Mouse (Mus musculus) left cerebral cortex, adult 11 months (tissue): ENCODE measurements around the gene Krt20.

ENCODE experiments used
- DNase-seq: peaks from one replicate; pipeline ENCODE4 v3.0.0; 2022; ENCODE audit warnings: low spot score

The Krt20 gene

DNA sequence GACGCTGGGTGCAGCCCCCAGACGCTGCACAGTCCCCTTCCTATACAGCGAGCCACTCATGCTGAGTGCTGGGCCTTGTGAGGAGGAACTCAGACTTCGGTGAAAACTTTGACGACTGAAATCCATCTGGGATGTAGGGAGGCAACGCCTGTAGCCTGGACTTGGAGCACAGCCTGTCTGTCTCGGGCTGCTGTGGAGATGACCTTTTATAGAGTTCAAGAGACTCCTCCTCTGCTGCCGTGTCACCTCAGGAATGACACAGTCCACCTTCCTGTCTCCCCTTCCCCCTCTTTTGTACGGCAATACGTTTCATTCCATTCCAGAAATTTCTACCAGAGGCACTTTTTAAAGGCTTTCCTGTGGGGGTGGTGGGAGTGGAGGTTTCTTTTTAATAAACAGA, at the start of gene Krt20:
Gene Krt20 (minus strand): TSS at position 179 of the 400 bp plus-strand sequence.
- DNase-seq: no peak

DNA sequence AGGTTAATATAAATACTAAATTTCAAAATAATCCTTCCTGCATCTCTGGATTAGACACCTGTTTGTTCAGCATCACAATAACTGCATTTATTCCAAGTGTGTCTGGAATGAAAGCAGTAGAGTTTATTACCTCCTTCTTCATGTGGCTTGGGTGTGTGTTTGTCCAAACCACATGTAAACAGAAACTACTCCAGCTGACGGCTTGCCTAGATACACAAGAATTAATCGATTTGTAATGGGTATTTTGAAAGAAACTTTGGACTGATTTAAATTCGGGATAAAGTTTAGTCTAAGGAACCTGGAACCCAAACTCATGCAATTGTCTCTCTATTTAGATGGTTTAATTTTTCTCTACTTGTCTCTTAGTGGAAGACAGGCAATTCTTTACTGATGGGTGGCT, 37.0 kb upstream of the Krt20 start:
- DNase-seq: no peak

DNA sequence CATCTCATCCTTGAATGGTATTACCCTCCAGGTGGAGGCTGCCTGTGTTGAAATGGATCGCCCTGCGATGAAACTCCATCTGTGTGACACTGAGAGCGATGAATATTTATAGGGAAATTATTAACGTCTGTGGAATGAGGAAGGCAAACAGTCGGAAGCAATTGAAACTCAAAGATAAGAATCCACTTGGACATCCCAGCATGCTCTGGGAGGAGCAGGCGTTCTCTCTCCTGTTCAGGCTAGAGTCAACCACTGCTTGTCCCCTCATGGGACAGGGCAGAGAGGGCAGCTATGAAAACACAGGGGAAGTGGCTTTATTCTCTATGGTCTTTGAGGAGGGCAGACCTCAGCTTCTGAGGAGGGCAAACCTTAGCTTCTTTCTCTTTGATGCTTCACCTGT, 35.5 kb upstream of the Krt20 start:
- DNase-seq: no peak

DNA sequence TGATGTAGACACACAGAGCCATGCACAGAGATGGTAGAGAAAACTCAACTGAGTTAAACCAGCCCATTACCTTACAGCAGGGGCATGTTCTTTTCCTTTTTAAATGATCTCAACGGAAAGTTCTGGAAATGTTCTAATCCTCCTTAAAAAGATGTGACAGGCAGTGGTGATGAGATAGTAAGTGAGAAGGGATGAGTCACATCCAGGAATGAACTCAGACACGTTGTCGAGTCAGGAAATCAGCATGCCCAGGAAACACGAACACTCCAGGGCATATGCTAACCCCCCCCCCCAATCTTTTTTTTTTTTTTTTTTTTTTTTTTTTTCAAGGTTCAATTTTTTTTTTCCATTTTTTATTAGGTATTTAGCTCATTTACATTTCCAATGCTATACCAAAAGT, 34.5 kb upstream of the Krt20 start:
- no peak for DNase-seq

DNA sequence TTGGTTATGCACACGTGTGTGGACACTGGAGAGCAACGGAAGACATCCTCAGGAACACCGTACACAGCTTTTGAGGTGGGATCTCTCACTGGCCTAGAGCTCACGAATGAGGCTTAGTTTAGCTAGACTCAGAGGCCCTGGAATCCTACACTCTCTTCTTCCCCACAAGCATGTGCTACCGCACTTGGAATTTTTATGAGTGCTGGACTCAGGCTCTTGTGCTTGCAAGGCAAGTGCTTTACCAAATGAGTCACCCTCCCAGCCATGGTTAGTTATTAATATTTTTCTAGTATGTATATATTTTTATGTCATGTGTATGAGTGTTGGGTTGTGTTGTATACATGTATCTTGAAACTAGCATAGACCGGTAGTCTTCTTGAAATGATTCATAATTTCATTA, 34.0 kb upstream of the Krt20 start:
- no peak for DNase-seq

DNA sequence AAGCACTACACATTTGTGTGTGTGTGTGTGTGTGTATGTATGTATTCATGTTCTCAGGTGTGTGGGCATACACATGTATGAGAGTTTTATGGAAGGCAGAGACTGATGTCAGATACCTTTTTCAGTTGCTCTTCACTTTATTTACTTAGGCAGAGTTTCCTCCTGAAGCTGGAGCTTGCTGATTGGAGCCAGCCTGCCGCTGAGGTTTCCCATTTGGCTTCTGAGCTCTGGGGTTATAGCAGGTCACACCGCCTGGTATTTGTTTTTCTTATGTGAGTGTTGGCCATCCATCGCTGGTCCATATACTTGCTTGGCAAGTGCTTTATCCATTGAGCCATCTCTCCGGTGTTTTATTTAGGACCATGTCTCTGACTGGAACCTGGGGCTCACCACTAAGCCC, 31.3 kb upstream of the Krt20 start:
- DNase-seq: no peak

DNA sequence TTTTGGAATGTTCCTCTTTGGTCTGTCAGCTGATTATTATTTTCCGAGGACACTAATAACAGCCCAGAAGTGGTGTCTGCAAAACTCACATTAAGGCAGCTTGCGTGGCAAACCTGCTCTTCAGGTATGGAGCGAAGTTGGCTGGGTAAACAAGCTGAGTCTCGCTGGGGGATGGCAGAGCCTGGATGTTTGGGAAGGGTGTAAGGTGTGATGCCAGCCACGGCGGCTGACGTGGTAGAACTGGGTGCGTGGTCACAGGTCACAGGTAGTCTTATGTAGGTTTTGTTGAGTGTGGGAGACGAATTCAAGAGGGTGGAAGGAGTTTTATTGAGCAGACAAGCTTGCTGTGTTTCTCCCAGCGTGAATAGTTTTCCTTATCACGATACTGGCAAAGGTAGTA, 30.6 kb upstream of the Krt20 start:
- DNase-seq: no peak

DNA sequence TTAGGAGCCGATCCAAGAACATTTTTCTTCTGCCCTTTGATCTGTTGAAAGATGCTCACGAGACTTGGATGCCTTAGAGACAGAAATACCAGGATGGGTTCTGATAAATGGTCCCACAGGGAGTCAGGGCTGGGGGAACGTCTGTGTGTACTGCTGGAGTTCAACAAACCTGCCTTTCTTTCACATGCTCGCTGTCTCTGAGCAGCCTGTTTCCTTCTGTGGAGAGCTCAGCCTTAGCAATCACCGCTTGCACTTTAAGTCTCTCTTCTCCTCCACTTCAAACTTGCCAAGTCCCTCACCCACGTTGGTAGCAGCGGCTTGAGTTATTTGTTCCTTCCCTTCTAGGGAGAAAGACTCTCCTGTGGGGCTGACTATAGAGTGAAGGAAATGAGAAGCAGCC, 28.4 kb upstream of the Krt20 start:
- DNase-seq: no peak

DNA sequence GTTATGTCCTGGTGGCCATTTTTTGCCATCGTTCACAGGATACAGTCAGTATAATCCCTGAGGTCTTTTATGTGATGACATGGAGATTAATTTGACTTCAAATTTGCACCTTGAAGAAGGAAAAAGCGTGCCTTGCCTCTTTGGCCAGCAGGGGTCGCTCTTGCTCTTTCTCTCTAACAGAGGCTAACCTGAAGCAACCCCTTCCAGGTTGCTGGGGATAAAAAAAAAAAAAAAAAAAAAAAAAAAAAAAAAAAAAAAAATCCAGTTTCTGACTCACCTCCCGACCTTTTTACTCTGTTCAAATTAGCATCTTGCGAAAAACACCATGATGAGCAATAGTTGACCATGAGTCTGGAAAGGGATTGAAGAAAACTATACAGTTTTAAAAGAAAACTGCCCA, 26.9 kb upstream of the Krt20 start:
- DNase-seq: peak; percentile 55

DNA sequence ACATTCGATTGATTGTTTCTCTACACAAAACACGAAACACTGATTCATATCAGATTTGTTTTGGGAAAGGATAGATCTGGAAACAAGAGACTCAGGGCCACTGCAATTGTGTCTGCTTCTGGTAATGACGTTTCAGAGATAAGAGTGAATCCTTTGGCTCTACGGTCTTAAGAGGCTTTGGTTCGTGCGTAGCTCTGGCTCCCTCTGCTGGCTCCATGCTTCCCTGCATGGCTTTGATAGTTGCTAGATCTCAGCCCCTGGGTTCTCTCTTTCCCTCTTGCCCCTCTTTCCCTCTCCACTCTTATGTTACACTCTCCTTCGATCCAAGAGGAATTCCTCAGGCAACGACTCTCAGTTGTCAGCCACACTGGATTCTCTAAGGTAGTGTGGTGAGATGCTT, 25.2 kb upstream of the Krt20 start:
- DNase-seq: peak; percentile 41

DNA sequence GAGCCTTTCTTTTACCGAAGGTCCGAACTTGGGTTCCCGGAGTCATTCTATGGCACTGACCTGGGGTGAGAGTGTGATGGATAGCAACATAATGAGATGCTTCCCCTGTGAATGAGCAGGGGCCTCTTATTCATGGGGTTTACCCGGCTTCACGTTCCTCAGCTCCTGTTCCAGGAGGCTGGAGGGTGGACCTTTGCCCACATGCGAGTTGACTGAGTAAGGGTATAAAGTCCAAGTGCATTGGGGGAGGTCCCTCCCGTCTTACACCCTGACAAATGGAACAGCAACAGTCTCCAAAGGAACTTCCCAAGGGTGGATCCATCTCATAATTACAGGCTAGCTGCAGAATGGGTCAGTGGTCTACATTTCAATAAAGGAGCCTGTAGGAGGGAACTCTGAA, 23.8 kb upstream of the Krt20 start:
- DNase-seq: no peak

DNA sequence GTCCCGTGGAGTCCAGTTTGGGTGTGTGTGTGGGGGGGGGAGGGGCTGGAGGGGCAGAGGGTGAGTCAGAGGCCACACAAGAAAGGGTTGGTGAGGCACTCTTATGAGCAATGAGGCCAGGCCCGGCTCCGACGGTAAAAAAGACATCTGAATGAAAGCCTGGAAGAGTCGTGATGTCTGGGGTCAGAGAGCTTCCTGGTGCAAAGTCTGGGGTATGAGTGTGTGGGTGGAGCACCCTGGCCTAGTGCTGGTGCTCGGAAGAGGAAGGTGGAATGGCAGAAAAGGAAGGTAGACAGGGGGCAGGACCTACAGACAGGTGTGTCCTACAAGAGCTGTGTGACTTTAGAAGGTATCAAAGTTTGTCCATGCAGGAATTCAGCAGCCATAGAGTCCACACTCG, 20.9 kb upstream of the Krt20 start:
- DNase-seq: no peak

DNA sequence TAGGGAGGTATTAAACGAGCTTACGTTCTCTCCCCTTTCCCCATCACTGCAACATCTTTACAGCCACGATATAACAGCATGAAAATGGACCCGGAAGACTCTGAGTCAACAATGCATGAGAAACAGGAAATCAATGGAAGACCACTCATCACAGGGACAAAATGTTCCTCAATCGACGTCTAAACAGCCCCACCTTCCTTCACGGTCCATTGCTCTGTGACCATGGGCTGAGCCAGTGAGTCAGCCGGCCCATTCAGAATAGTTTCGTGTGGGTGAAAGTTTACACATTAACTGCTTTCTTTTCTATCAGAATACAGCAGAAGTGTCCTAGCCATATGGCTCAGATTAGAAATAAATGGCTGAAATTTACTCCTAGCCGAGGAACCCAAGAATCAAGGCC, 16.8 kb upstream of the Krt20 start:
- DNase-seq: no peak

DNA sequence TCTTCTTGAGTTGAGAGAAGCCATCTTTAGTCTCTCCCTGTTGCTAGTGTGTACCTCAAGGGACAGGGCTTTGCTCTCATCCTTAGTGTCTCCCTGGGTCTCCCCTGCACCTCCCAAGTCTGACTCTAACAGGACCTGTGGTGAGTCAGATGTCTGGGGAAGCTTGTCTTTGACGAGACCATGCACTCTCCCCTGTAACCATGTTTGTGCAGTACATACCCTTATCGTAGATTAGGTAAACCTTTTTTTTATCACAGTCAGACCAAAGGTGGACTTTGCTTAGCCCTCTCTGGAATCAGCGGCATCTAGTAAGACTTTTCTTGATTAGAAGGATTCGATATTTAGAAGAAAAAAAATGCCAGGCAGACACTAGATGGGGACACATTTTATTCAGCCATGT, 16.1 kb upstream of the Krt20 start:
- no peak for DNase-seq

DNA sequence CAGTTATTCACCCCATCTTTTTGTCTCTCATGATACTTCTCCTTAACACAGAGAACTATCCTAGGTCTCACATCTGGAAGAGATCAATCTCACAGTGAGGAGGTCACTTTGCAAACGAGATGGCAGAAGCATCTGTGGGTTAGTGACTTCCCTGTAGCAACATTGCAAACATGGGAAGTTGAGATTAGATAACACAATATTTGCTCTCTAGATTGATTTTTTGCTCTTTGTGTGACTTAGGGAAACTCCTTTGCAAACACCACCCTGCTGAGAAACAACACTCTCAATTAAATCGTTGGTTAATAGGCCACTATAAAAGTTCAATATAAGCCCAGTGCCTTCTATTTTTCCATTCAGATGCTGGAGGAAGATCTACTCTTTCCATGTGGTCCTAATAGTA, 10.8 kb upstream of the Krt20 start:
- no peak for DNase-seq

DNA sequence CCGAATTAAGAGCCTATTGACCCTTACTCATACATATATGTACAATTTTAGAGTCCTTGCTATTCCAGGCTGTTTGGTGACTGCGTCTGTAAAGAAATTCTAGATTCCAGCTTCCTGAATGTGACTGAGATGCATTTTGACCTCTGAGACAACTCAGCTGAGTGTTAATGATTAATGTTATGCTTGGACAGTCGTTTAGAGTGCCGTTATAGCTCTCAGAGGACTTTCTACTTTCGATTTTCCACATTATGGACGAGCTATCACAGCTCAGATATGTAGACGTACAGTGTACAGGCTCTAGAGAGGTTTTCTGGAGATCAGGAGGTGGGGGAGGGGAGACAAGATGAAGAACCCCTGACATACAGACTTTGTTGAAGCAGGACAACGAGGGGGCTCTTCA, 3.3 kb upstream of the Krt20 start:
- DNase-seq: no peak

DNA sequence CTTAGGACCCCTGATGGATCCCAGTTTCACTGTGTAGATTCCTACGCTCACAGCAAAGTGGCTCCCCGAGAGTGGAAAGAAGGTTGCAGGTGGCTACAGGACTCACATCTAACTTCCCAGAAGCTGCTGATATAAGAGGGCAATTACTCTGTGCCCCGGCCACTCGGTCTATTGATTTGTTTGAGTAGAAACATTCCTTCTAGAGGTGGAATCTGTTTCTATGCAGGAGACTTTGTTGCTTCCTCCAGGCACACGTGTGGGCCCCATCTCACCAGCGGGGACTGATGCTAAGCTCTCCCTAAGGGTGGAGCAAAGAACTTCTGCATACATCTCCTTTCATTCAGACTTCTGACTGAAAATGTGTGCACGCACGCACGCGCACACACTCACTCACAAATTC, 1.5 kb upstream of the Krt20 start:
- no peak for DNase-seq

DNA sequence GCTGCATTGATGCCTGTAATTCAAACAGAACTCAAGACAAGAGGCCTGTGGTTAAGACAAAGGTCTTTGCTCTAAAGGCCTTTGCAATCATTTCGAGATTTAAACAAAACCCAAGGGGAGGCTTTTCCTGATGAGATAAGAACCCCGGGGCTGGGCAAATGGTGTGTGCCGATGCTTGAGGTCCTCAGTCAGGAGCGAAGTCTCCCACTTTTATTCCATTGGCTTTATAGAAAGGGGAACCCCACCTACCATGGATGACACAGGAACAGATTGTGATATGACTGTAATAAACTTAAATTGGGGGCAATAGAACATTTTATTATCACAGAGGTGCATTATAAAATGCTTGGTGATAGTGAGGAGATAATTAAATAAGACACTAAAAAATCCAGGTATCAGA, 1.3 kb downstream of the Krt20 start:
- DNase-seq: no peak

DNA sequence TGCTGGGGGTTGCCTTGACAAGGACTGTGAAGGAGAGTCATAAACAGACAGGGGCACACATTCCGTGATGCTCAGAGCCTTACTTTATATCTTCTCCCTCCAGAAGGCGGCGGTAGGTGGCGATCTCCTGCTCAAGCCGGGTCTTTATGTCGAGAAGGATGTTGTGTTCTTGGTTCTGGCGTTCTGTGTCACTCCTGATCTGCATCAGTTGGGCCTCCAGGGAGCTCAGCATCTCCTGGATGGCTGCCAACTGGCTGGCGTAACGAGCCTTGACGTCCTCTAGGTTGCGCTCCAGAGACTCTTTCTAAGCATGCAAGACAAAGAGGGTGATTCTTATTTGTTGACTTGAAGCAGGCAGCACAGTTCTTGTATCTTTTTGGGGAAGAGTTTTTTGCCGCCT, 7.3 kb downstream of the Krt20 start:
- no peak for DNase-seq

DNA sequence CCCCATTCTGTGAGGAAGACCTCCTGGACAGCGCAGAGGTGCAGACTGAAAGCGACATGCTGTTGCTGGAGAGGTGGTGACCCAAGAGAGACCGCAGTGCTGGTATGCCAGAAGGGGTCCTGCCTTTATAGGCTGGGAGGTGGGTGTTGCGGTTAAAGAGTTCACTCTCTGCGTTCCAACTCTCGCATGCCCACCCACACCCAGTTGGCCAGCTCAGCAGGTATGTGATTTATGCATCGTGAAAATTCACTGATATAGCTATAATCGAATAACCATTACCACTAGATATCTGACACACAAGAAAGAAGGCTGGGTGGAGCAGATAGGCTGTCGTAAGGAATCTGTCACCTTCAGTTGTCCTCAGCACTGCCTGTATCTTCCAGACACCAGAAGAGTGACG, 15.8 kb downstream of the Krt20 start, which contains the start of gene Krt12:
Gene Krt12 (minus strand): TSS at position 101 of the 400 bp plus-strand sequence.
- DNase-seq: no peak

DNA sequence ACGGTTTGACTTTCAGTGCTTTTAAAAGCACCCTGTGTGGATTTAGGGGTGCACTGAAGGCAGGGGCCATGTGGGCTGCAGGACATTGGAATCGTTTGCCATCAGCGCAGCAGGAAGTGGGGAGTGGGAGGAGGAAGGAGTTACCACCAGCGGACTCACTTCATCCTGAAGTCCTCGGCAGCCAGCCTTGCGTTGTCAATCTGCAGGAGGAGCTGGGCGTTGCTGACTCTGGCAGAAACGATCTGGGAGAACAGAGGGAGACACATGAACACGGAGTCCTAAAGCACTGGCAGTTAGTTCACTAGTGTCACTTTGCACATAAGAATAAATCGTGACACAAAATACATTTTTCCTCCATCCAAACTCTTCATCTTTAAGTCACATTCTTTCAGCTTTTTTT, 17.4 kb downstream of the Krt20 start:
- no peak for DNase-seq

DNA sequence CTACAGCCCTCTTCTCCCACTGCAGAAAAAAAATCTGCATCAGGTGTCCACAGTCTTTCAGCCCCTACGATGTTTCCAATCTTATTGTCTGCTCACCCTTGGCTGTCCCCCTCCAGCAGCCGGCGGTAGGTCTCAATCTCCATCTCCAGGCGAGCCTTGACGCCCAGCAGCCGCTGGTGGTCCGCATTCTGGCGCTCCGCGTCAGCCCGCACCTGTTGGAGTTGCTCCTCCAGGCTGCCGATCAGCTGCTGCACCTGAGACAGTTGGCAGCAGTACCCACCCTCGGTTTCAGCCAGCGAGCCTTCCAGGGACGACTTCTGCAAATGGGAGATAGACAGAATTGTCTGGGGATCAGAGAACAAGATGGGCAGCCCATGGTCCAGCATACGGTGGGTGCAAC, 20.1 kb downstream of the Krt20 start:
- no peak for DNase-seq

DNA sequence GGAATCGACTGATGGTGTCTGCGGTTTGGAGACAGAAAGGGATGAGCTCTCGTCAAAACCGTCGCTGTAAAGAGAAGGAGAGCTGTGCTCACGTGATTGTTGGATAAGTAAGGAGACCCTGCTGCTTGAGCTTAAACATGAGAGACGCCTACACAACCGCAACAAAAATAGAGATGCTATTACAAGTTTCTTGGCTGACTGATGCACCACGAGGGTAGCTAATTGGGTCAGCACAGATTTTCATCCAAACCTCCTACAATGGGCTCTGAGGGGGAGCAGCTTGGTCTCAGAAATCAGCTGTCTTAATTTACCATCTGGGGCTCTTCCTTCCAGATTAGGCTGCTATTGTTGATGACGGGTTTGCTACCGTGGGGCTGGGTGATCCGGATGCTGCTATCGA, 21.0 kb downstream of the Krt20 start:
- peak; percentile 80 for DNase-seq

DNA sequence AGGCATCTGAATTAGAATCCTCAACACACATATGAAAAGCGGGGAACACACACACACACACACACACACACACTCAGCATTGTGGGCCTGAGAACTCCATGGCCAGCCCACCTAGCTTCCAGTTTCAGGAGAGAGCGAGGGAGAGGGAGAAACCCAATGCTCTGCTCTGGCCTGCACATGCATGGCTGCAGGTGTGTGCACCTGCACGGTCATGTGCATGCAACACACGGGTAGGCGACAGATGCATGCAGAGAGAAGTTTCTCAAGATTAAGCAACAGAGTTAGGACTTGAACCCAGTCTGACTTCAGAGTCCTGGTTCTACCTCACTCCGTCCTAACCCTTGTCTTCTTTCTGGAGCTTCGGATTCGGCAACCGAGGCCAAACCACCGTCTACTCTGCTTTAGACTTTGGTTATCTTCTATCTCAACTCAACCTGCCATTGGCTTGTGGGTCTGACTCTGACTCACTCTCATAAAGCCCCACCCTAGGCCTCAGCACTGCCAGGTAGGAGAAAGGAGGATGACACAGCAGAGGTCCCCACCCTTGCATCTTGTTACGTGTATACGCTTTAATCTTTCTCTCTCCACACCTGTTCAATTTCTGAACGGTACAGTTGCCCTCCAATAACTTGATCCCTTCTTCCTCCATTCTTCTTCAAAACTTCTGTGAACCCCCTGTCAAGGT, 23.3 kb downstream of the Krt20 start:
- DNase-seq: no peak

DNA sequence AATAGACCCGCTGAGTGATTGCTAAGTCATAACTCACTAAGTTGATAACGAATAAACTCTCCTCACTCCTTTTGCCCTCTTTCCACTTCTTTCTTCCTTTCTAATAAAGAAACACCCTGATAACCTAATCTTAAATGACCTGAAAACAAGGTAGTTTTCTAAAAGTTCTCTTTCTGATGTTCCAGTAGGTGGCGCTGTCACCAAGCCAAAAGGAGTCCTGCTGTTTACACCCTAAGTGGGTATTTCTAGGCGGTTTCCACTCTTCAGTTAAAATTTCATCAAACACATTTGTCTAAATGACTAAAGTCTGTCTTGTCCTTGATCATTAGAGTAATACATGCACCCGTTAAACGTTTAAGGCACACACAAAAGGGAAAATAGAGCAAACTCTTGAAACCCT, 24.7 kb downstream of the Krt20 start:
- no peak for DNase-seq
